Mouse (Mus musculus): ENCODE measurements around the gene Nupr1. TPM values are rescaled to one million over a fixed set of nuclear protein-coding genes. Genes with fewer than 3 reads are reported as not detected.

Nupr1 gene
- polyA plus RNA-seq, 1 experiment from 2014 or later = 5.8 TPM

DNA sequence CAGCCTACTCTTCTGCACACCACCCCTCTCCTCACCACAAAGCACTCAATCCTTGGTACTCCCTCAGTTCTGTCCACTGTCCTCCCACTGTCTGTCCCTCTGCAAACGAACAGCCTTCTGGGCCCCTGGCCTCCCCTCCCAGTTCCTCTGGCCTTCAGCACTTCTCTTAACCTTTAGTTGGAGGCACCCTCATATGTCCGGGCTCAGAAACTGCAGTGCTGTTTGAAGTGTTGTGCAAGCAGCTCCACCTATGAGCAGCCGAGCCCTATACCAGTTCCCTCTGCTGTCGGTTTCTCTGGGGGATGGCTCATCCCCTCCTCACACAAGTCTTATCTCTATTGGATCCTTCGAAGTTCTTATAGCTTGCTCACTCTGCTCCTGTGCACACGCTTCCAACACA lies 34.2 kb downstream of the Nupr1 start:
- no peak overlapping the region for H3K4me2 ChIP-seq (ENCODE audit: low read depth, low read length)
- WGBS (ENCODE audit: insufficient replicate concordance) = 16% methylated on average over 6 of the region's 6 CpGs
- H3K27ac ChIP-seq (ENCODE audit: low read length) = no peak overlapping the region
- H3K9ac ChIP-seq (ENCODE audit: low read depth, low read length) = no peak overlapping the region
- ATAC-seq (ENCODE audit: low read depth) = 0 out of 2 replicates have a peak, but pooled peaks have one; percentile 11
- H3K4me1 ChIP-seq (ENCODE audit: control insufficient read depth, low read depth, low read length) = no peaks in the 10 kb centered on the region; the same call in 1 of the 2 replicates
- H3K4me3 ChIP-seq (ENCODE audit: low read depth, low read length) = no peak overlapping the region
- H3K9me3 ChIP-seq (replicated peaks; ENCODE audit: control insufficient read depth, low read length) = no peaks in the 10 kb centered on the region
- no peaks in the 10 kb centered on the region for H3K36me3 ChIP-seq (ENCODE audit: control insufficient read depth, insufficient read depth)
- no peaks in the 10 kb centered on the region; the same call in 1 of the 2 replicates for H3K27me3 ChIP-seq (ENCODE audit: control insufficient read depth, insufficient read depth, low read depth, low read length)

DNA sequence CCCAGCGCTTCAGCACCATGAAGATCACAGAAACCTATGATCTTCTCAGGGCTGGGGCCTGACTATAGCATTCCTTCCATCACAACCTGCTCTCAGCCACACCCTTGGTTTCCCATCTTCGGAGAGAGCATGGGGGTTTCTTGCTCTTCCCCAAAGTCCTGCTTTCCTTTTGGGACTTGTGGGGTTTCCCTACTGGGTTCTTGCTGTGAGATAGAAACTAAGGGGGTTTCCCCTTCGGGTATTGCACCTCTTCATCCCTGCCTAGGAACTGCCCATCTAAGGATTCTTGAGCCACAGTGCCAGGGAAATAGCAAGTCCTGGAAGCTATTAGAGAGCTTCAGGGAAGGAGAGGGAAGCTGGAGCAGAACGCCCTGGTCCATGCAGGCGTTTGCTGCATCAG lies 34.8 kb downstream of the Nupr1 start:
- no peaks in the 10 kb centered on the region for H3K36me3 ChIP-seq (ENCODE audit: control insufficient read depth, insufficient read depth)
- ATAC-seq (ENCODE audit: low read depth) = no peak
- H3K9ac ChIP-seq (ENCODE audit: low read depth, low read length) = no peak overlapping the region
- no peak overlapping the region for H3K4me3 ChIP-seq (ENCODE audit: low read depth, low read length)
- no peaks in the 10 kb centered on the region for H3K9me3 ChIP-seq (replicated peaks; ENCODE audit: control insufficient read depth, low read length)
- H3K27me3 ChIP-seq (ENCODE audit: control insufficient read depth, insufficient read depth, low read depth, low read length) = no peaks in the 10 kb centered on the region; the same call in 1 of the 2 replicates
- no peak overlapping the region for H3K27ac ChIP-seq (ENCODE audit: low read length)
- WGBS (ENCODE audit: insufficient replicate concordance) = 65% methylated on average over 5 of the region's 5 CpGs
- no peak overlapping the region for H3K4me2 ChIP-seq (ENCODE audit: low read depth, low read length)
- H3K4me1 ChIP-seq (ENCODE audit: control insufficient read depth, low read depth, low read length) = no peaks in the 10 kb centered on the region; the same call in 1 of the 2 replicates

DNA sequence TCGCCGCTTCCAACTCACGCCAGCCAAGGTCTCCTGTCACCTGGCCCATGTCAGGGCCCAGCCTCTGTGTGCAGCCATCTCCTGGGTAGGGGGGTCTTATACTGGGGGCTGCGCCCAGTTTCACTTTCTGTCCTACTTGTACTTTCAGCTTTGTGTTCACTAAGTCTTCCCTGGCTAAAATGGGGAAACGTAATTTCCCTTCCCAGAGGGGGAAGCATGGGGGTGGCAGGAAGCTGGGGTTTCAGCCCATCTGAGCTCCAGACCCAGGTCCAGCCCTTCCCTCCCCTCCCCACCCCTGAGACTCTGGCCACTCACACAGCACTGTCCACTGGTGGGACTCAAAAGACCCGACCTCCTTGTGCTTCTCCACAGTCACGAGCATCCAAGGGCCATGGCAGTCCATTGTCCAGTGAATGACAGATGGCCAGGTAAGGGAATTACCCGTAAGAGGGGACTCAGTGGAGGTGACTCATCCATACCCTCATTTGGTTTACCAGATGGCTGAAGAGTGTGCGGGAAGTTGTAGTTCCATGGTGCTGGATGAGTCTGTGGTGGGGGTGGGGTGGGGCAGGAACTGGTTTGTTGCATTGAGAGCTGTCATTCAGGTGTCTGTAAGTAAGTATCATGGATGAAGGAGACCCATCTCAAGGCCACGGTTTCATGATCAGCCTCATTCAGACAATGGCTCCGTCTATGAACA lies 35.6 kb downstream of the Nupr1 start, which contains the start of gene Il27:
Gene Il27, minus strand, starts transcription at position 80 of the 700 bp plus-strand sequence.
- Histone ChIP-seq H3K4me2 (ENCODE audit: low read depth, low read length) (peak within 1 kb of the TSS; percentile 18; the same call in 1 of the 2 replicates), H3K27ac (ENCODE audit: low read length) (no peak within 1 kb of the TSS), H3K27me3 (ENCODE audit: control insufficient read depth, insufficient read depth, low read depth, low read length) (no peaks in the 10 kb centered on the region; the same call in 1 of the 2 replicates), H3K9me3 (replicated peaks; ENCODE audit: control insufficient read depth, low read length) (no peaks in the 10 kb centered on the region), H3K4me1 (ENCODE audit: control insufficient read depth, low read depth, low read length) (no peaks in the 10 kb centered on the region; the same call in 1 of the 2 replicates), H3K9ac (ENCODE audit: low read depth, low read length) (no peak within 1 kb of the TSS), H3K36me3 (ENCODE audit: control insufficient read depth, insufficient read depth) (no peaks in the 10 kb centered on the region), H3K4me3 (ENCODE audit: low read depth, low read length) (no peak within 1 kb of the TSS)
- no peak for ATAC-seq (ENCODE audit: low read depth)
- 52% methylated on average over 11 of the region's 11 CpGs for WGBS (ENCODE audit: insufficient replicate concordance)

DNA sequence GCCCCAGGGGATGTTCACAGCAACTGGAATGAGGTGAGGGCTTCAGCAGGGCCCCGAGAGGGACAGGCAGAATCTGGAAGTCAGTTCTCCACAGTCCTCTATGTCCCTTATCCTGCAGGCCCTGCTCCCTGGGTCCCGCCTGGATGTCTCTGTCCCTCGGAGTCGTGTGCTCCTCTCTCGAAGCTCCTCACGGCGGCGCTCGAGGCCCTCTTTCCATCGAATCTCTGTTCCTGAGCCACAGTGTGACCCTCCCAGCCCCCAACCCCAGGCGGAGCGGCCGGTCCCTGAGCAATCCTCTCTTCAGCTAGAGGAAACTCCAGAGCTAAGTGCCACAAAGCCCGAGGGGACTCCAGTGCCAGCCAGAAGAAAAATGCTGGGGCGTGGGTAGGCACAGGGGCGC lies 42.9 kb downstream of the Nupr1 start:
- Histone ChIP-seq H3K9ac (ENCODE audit: low read depth, low read length) (no peak overlapping the region), H3K4me2 (ENCODE audit: low read depth, low read length) (no peak overlapping the region), H3K27ac (ENCODE audit: low read length) (no peak overlapping the region), H3K4me1 (ENCODE audit: control insufficient read depth, low read depth, low read length) (peaks cover 1% of the 10 kb centered on the region; the same call in 1 of the 2 replicates), H3K27me3 (ENCODE audit: control insufficient read depth, insufficient read depth, low read depth, low read length) (no peaks in the 10 kb centered on the region; the same call in 1 of the 2 replicates), H3K9me3 (replicated peaks; ENCODE audit: control insufficient read depth, low read length) (no peaks in the 10 kb centered on the region), H3K36me3 (ENCODE audit: control insufficient read depth, insufficient read depth) (no peaks in the 10 kb centered on the region), H3K4me3 (ENCODE audit: low read depth, low read length) (no peak overlapping the region)
- no peak for ATAC-seq (ENCODE audit: low read depth)
- 19% methylated on average over 16 of the region's 16 CpGs for WGBS (ENCODE audit: insufficient replicate concordance)

DNA sequence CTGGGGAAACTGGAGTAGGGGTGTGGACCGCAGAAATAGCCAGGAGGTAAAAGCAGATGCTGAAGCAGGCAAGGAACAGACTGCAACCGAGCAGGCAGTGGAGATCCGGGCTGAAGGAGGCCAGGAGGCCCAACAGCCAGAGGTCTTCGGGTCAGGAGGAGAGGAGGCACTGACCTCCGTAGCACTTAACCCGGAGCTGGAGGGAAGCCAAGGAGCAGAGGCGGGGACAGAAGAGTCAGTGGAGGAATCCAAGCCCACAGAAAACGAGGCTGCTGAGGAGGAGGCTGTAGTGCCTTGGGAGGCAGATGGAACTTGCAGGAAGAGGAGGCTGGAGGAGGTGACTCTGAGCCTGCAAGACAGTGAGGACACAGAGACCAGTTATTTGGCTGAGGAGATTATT lies 43.8 kb downstream of the Nupr1 start:
- Histone ChIP-seq H3K36me3 (ENCODE audit: control insufficient read depth, insufficient read depth) (no peaks in the 10 kb centered on the region), H3K27ac (ENCODE audit: low read length) (no peak overlapping the region), H3K4me1 (ENCODE audit: control insufficient read depth, low read depth, low read length) (peaks cover 5% of the 10 kb centered on the region; the same call in 1 of the 2 replicates), H3K27me3 (ENCODE audit: control insufficient read depth, insufficient read depth, low read depth, low read length) (no peaks in the 10 kb centered on the region), H3K4me2 (ENCODE audit: low read depth, low read length) (no peak overlapping the region), H3K9ac (ENCODE audit: low read depth, low read length) (no peak overlapping the region), H3K9me3 (replicated peaks; ENCODE audit: control insufficient read depth, low read length) (no peaks in the 10 kb centered on the region), H3K4me3 (ENCODE audit: low read depth, low read length) (no peak overlapping the region)
- 51% methylated on average over 8 of the region's 8 CpGs for WGBS (ENCODE audit: insufficient replicate concordance)
- no peak for ATAC-seq (ENCODE audit: low read depth)

DNA sequence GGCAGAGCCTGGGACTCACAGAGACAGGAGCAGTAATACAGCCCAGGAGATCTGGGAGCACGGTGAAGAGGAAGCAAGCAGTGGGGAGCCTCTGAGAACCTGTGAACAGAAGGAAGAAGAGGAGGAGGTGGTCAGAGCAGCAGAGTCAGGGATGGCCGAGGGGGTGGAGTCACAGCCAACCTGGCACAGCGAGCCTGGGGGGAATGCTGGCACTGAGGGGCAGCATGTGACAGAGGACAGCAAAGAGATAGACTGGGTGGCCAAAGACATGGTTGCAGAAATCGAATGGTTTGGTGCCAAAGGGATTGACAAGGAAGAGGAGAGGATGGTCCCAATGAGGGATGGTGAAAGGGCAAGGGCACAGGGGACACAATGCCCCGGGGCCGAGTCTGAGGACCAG lies 44.9 kb downstream of the Nupr1 start, which contains the start of gene Cln3:
Gene Cln3, minus strand, starts transcription at position 101 of the 400 bp plus-strand sequence.
- H3K27ac ChIP-seq (ENCODE audit: low read length) = peak within 1 kb of the TSS; percentile 30; the same call in 1 of the 2 replicates
- H3K9ac ChIP-seq (ENCODE audit: low read depth, low read length) = no peak within 1 kb of the TSS

DNA sequence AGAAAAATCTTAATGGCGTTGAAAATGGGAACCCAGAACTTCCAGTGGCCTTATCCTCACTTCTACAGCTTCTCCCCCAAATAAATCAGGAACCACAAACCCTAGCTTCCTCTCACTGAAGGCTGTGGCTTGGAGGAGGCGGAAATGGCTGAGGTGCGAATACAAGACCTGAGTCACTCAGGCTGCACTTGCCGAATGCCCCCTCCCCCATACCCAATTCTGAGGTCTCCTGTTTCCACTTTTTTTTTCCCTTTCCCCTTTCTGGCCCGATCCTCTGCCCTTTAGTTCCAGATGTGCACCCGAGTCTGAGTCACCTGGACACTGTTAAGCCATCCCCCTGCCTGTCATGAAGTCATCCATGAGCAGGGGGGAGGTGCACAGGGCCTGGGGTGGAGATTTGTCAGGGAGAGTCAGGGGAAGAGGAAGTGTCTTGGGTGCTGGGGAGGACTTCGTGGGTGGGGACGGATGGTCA lies 46.1 kb downstream of the Nupr1 start, which contains the start of gene Apobr:
Gene Apobr, plus strand, starts transcription at position 437 of the 472 bp plus-strand sequence.
- H3K9me3 ChIP-seq (replicated peaks; ENCODE audit: control insufficient read depth, low read length) = no peaks in the 10 kb centered on the region
- peaks cover 5% of the 10 kb centered on the region; the same call in 1 of the 2 replicates for H3K4me1 ChIP-seq (ENCODE audit: control insufficient read depth, low read depth, low read length)
- H3K9ac ChIP-seq (ENCODE audit: low read depth, low read length) = no peak within 1 kb of the TSS
- H3K4me3 ChIP-seq (ENCODE audit: low read depth, low read length) = peak within 1 kb of the TSS; percentile 64
- WGBS (ENCODE audit: insufficient replicate concordance) = 24% methylated on average over 8 of the region's 8 CpGs
- no peaks in the 10 kb centered on the region for H3K27me3 ChIP-seq (ENCODE audit: control insufficient read depth, insufficient read depth, low read depth, low read length)
- ATAC-seq (ENCODE audit: low read depth) = 0 out of 2 replicates have a peak, but pooled peaks have one; percentile 17
- peak within 1 kb of the TSS; percentile 91; the same call in 1 of the 2 replicates for H3K4me2 ChIP-seq (ENCODE audit: low read depth, low read length)
- no peaks in the 10 kb centered on the region for H3K36me3 ChIP-seq (ENCODE audit: control insufficient read depth, insufficient read depth)
- H3K27ac ChIP-seq (ENCODE audit: low read length) = peak within 1 kb of the TSS; percentile 30

More for the DNA sequence above, 44.9 kb downstream of the Nupr1 start, which contains the start of gene Cln3:
- no peaks in the 10 kb centered on the region for H3K9me3 ChIP-seq (replicated peaks; ENCODE audit: control insufficient read depth, low read length)
- no peaks in the 10 kb centered on the region for H3K36me3 ChIP-seq (ENCODE audit: control insufficient read depth, insufficient read depth)
- H3K4me3 ChIP-seq (ENCODE audit: low read depth, low read length) = peak within 1 kb of the TSS; percentile 27
- H3K27me3 ChIP-seq (ENCODE audit: control insufficient read depth, insufficient read depth, low read depth, low read length) = no peaks in the 10 kb centered on the region
- no peak for ATAC-seq (ENCODE audit: low read depth)
- 50% methylated on average over 6 of the region's 6 CpGs for whole genome bisulfite sequencing (ENCODE audit: insufficient replicate concordance)
- H3K4me1 ChIP-seq (ENCODE audit: control insufficient read depth, low read depth, low read length) = peaks cover 5% of the 10 kb centered on the region; the same call in 1 of the 2 replicates
- 0 out of 2 replicates have a peak within 1 kb of the TSS, but pooled peaks have one; percentile 1 for H3K4me2 ChIP-seq (ENCODE audit: low read depth, low read length)

DNA sequence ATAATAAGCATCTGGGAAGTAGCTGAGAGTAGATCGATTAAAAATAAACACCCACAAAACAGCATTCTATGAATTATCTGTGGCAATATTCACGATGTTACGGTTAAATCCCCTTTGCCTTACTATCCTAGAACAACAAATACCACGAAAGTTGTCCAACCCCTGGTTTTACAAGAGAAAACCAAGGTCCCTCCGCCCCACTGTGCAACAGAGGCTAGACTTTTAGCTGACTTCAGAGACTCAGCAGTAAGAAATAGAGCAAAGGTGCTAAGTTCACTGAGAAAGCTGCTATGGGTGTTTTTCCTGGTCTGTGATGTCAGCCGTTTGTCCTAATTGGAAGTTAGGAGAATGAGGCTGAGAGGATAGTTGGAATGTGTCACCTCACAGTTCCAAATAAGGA lies 46.9 kb downstream of the Nupr1 start:
- WGBS (ENCODE audit: insufficient replicate concordance) = 34% methylated on average over 6 of the region's 6 CpGs
- H3K9me3 ChIP-seq (replicated peaks; ENCODE audit: control insufficient read depth, low read length) = no peaks in the 10 kb centered on the region
- ATAC-seq (ENCODE audit: low read depth) = no peak
- H3K27ac ChIP-seq (ENCODE audit: low read length) = no peak overlapping the region; the same call in 1 of the 2 replicates
- H3K4me1 ChIP-seq (ENCODE audit: control insufficient read depth, low read depth, low read length) = peaks cover 5% of the 10 kb centered on the region; the same call in 1 of the 2 replicates
- no peaks in the 10 kb centered on the region for H3K27me3 ChIP-seq (ENCODE audit: control insufficient read depth, insufficient read depth, low read depth, low read length)
- H3K4me3 ChIP-seq (ENCODE audit: low read depth, low read length) = peak overlapping the region; percentile 64
- no peaks in the 10 kb centered on the region for H3K36me3 ChIP-seq (ENCODE audit: control insufficient read depth, insufficient read depth)
- peak overlapping the region; percentile 91 for H3K4me2 ChIP-seq (ENCODE audit: low read depth, low read length)
- no peak overlapping the region for H3K9ac ChIP-seq (ENCODE audit: low read depth, low read length)

All from liver, embryonic 16.5 days (tissue).